Mouse (Mus musculus) hindbrain, embryonic 14.5 days (tissue): Measurements from ENCODE around the gene Umps. TPM values are rescaled to one million over a fixed set of nuclear protein-coding genes. Genes with fewer than 3 reads are reported as not detected.

Source experiments
- ATAC-seq: fragments of 200-750 bp; cut with Nextera tagmentation; 2 replicates; pipeline ENCODE4 v1.8.0; 2017; ENCODE audit warnings: moderate number of reproducible peaks, mild to moderate bottlenecking, moderate TSS enrichment, moderate library complexity; ENCODE audit not compliant: low FRiP score
- DNase-seq: peaks from one replicate; pipeline ENCODE4 v3.0.0-alpha.2; 2015; ENCODE audit warnings: low spot score
- H3K27ac ChIP-seq: fragments of 300-500 bp; sonication (generic); 2 replicates; pipeline ENCODE4 v1.5.1; 2014; ENCODE audit warnings: mild to moderate bottlenecking, moderate library complexity
- H3K27me3 ChIP-seq: fragments of 300-500 bp; sonication (generic); 2 replicates; pipeline ENCODE4 v1.6.1; 2014; ENCODE audit warnings: mild to moderate bottlenecking, low read length, mixed read lengths; ENCODE audit not compliant: control insufficient read depth, insufficient read depth
- H3K36me3 ChIP-seq: fragments of 300-500 bp; sonication (generic); replicated peaks from 2 replicates; pipeline ENCODE4 v1.6.1; 2014; ENCODE audit not compliant: control insufficient read depth, insufficient read depth
- H3K4me1 ChIP-seq: fragments of 300-500 bp; sonication (generic); replicated peaks from 2 replicates; pipeline ENCODE4 v1.6.1; 2014; ENCODE audit warnings: antibody characterized with exemption, low read length, mixed read lengths; ENCODE audit not compliant: control insufficient read depth, insufficient read depth
- H3K4me2 ChIP-seq: fragments of 300-500 bp; sonication (generic); replicated peaks from 2 replicates; pipeline ENCODE4 v1.6.1; 2014; ENCODE audit warnings: mild to moderate bottlenecking, moderate library complexity
- H3K4me3 ChIP-seq: fragments of 300-500 bp; sonication (generic); replicated peaks from 2 replicates; pipeline ENCODE4 v1.5.1; 2014; ENCODE audit warnings: mild to moderate bottlenecking, low read length
- H3K9ac ChIP-seq: fragments of 300-500 bp; sonication (generic); 2 replicates; pipeline ENCODE4 v1.6.1; 2014
- H3K9me3 ChIP-seq: fragments of 300-500 bp; sonication (generic); 2 replicates; pipeline ENCODE4 v1.6.1; 2016; ENCODE audit warnings: low read length; ENCODE audit not compliant: control insufficient read depth
- WGBS: fragments of 180-500 bp; shearing (Covaris S2); extraction: QIAGEN DNeasy Blood & Tissue Kit; methylation state at CpG from one replicate; pipeline ENCODE4 v1.1.7; 2014; 5-methylcytosine and 5-hydroxymethylcytosine counted together
- polyA plus RNA-seq: library from polyadenylated mRNA; unstranded; fragments of >200 nt; fragmentation: Nextera tagmentation; extraction: Ambion mirVana; gene quantifications from 2 replicates; pipeline ENCODE4 v1.2.1, GENCODE M21; 2014

The Umps gene
- polyA plus RNA-seq, 1 experiment from 2014 or later = 24.2 TPM

DNA sequence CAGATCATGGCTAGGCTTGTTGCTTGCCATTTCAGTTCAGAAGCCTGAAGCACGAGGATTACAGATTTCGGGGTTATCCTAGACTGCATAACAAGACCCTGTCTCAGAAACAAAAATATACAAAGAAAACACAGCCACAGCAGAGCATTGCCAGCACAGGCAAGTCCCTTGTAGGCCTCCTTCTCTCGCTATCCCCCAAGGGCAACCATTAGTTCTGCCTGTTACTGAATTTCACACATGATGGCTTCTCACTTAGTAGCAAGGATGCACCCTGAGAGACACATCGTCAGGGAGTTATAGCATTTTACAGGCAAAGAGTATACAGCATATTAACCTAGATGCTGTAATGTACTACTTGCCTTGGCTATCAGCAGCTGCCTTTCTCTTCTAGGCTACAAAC lies 58.6 kb downstream of the Umps start:
- H3K27me3 ChIP-seq = no peaks in the 10 kb centered on the region
- DNase-seq (no peak), ATAC-seq (0 out of 2 replicates have a peak, but pooled peaks have one; percentile 55)
- H3K4me2 ChIP-seq = no peak overlapping the region
- H3K4me3 ChIP-seq = no peak overlapping the region
- H3K27ac ChIP-seq = no peak overlapping the region
- no peaks in the 10 kb centered on the region for H3K9me3 ChIP-seq
- no peaks in the 10 kb centered on the region for H3K36me3 ChIP-seq
- no peaks in the 10 kb centered on the region; the same call in 1 of the 2 replicates for H3K4me1 ChIP-seq
- WGBS = 39% methylated on average over 4 of the region's 4 CpGs
- H3K9ac ChIP-seq = no peak overlapping the region

Other genes starting within 250 kb of the Umps start
- gene Muc13, start 173.0 kb downstream of the Umps start, polyA plus RNA-seq = not detected in 2 replicates
- 27.1 and 27.2 TPM in 2 replicates for gene Itgb5, start 137.4 kb downstream of the Umps start, polyA plus RNA-seq